Mouse (Mus musculus) macrophage (primary cell): ENCODE data around the gene Rad9b. TPM values are rescaled to one million over a fixed set of nuclear protein-coding genes. Genes with fewer than 3 reads are reported as not detected.

Experiments used
- H3K27ac ChIP-seq: fragments of 350-480 bp; formaldehyde crosslinking; 2 replicates; pipeline ENCODE4 v1.9.0; 2021
- H3K36me3 ChIP-seq: fragments of 350-480 bp; formaldehyde crosslinking; 2 replicates; pipeline ENCODE4 v1.9.0; 2021; ENCODE audit errors: inconsistent target
- H3K4me3 ChIP-seq: fragments of 350-480 bp; formaldehyde crosslinking; 2 replicates; pipeline ENCODE4 v1.9.0; 2021; ENCODE audit errors: inconsistent target
- H3K79me2 ChIP-seq: fragments of 350-480 bp; formaldehyde crosslinking; 2 replicates; pipeline ENCODE4 v1.9.0; 2021; ENCODE audit errors: inconsistent target
- WGBS: methylation state at CpG from one replicate; pipeline ENCODE4 v1.1.7; 2026; ENCODE audit warnings: inconsistent platforms; ENCODE audit not compliant: missing documents; 5-methylcytosine and 5-hydroxymethylcytosine counted together
- polyA plus RNA-seq: library from polyadenylated mRNA; stranded (reverse); fragments of 250-400 nt; gene quantifications from 3 replicates; pipeline ENCODE4 v1.2.4, GENCODE M21; 2018; ENCODE audit warnings: inconsistent platforms

Rad9b gene
- polyA plus RNA-seq, 1 experiment from 2014 or later: 0.77 TPM

- H3K36me3 ChIP-seq: peaks cover 29% of the 10 kb centered on the region
Measured at GRCm38 (mm10) chr5:122312346-122312745, 41.7 kb downstream of the Rad9b start.

GRCm38 (mm10) chr5:122311692-122312091 is 42.3 kb downstream of the Rad9b start:
- WGBS: 80% methylated on average over 6 of the region's 7 CpGs
- no peak overlapping the region for H3K27ac ChIP-seq
- no peak overlapping the region for H3K4me3 ChIP-seq
- H3K36me3 ChIP-seq: peaks cover 29% of the 10 kb centered on the region
- H3K79me2 ChIP-seq: peaks cover 44% of the 10 kb centered on the region; the same call in 1 of the 2 replicates

More at GRCm38 (mm10) chr5:122312346-122312745, 41.7 kb downstream of the Rad9b start:
- Histone ChIP-seq H3K4me3 (no peak overlapping the region), H3K79me2 (peaks cover 38% of the 10 kb centered on the region; the same call in 1 of the 2 replicates), H3K27ac (no peak overlapping the region)
- WGBS: 97% methylated on average over 4 of the region's 4 CpGs

GRCm38 (mm10) chr5:122310699-122311098 is 43.3 kb downstream of the Rad9b start:
- Histone ChIP-seq H3K79me2 (peaks cover 54% of the 10 kb centered on the region), H3K36me3 (peaks cover 29% of the 10 kb centered on the region), H3K27ac (no peak overlapping the region), H3K4me3 (no peak overlapping the region)
- 81% methylated on average over 7 of the region's 8 CpGs for WGBS

- H3K4me3 ChIP-seq: no peak overlapping the region
- H3K36me3 ChIP-seq: peaks cover 24% of the 10 kb centered on the region
- H3K79me2 ChIP-seq: peaks cover 71% of the 10 kb centered on the region
- 97% methylated on average over 3 of the region's 3 CpGs for WGBS
- H3K27ac ChIP-seq: no peak overlapping the region
Measured at GRCm38 (mm10) chr5:122306536-122306935, 47.5 kb downstream of the Rad9b start.

GRCm38 (mm10) chr5:122305472-122305871 is 48.6 kb downstream of the Rad9b start:
- H3K79me2 ChIP-seq: peaks cover 81% of the 10 kb centered on the region
- H3K36me3 ChIP-seq: peaks cover 16% of the 10 kb centered on the region
- H3K4me3 ChIP-seq: no peak overlapping the region
- WGBS: 92% methylated on average over 7 of the region's 7 CpGs
- no peak overlapping the region for H3K27ac ChIP-seq

- peaks cover 14% of the 10 kb centered on the region for H3K36me3 ChIP-seq
- WGBS: 54% methylated on average over 6 of the region's 6 CpGs
Measured at GRCm38 (mm10) chr5:122304541-122304940, 49.5 kb downstream of the Rad9b start.

GRCm38 (mm10) chr5:122303937-122304336 is 50.1 kb downstream of the Rad9b start:
- 93% methylated on average over 7 of the region's 7 CpGs for WGBS
- Histone ChIP-seq H3K27ac (no peak overlapping the region), H3K79me2 (peaks cover 96% of the 10 kb centered on the region), H3K36me3 (peaks cover 11% of the 10 kb centered on the region), H3K4me3 (no peak overlapping the region)

More at GRCm38 (mm10) chr5:122304541-122304940, 49.5 kb downstream of the Rad9b start:
- Histone ChIP-seq H3K4me3 (no peak overlapping the region), H3K27ac (no peak overlapping the region), H3K79me2 (peaks cover 90% of the 10 kb centered on the region)

GRCm38 (mm10) chr5:122302810-122303745 is 51.0 kb downstream of the Rad9b start:
- 62% methylated on average over 17 of the region's 17 CpGs for WGBS
- Histone ChIP-seq H3K36me3 (peaks cover 2% of the 10 kb centered on the region; the same call in 1 of the 2 replicates), H3K27ac (no peak overlapping the region), H3K4me3 (no peak overlapping the region), H3K79me2 (peaks cover 100% of the 10 kb centered on the region)

GRCm38 (mm10) chr5:122300071-122300518 is 53.9 kb downstream of the Rad9b start:
- H3K4me3 ChIP-seq: no peak overlapping the region
- no peaks in the 10 kb centered on the region for H3K36me3 ChIP-seq
- peaks cover 100% of the 10 kb centered on the region for H3K79me2 ChIP-seq
- WGBS: 97% methylated on average over 6 of the region's 6 CpGs
- no peak overlapping the region for H3K27ac ChIP-seq

- H3K4me3 ChIP-seq: no peak overlapping the region
- 86% methylated on average over 14 of the region's 14 CpGs for WGBS
- no peak overlapping the region for H3K27ac ChIP-seq
- peaks cover 100% of the 10 kb centered on the region for H3K79me2 ChIP-seq
- H3K36me3 ChIP-seq: no peaks in the 10 kb centered on the region
Measured at GRCm38 (mm10) chr5:122295113-122295935, 58.7 kb downstream of the Rad9b start.

GRCm38 (mm10) chr5:122294219-122294735 is 59.8 kb downstream of the Rad9b start:
- 87% methylated on average over 3 of the region's 3 CpGs for WGBS
- Histone ChIP-seq H3K79me2 (peaks cover 100% of the 10 kb centered on the region), H3K36me3 (no peaks in the 10 kb centered on the region), H3K4me3 (no peak overlapping the region), H3K27ac (no peak overlapping the region)

- Histone ChIP-seq H3K79me2 (peaks cover 100% of the 10 kb centered on the region), H3K27ac (no peak overlapping the region), H3K4me3 (no peak overlapping the region), H3K36me3 (no peaks in the 10 kb centered on the region)
- WGBS: 100% methylated on average over 6 of the region's 6 CpGs
Measured at GRCm38 (mm10) chr5:122293131-122293530, 60.9 kb downstream of the Rad9b start.

GRCm38 (mm10) chr5:122291553-122292339 is 62.3 kb downstream of the Rad9b start:
- H3K79me2 ChIP-seq: peaks cover 100% of the 10 kb centered on the region
- no peak overlapping the region for H3K27ac ChIP-seq
- WGBS: 63% methylated on average over 15 of the region's 17 CpGs
- no peak overlapping the region for H3K4me3 ChIP-seq
- no peaks in the 10 kb centered on the region for H3K36me3 ChIP-seq

GRCm38 (mm10) chr5:122291149-122291548 is 62.9 kb downstream of the Rad9b start:
- Histone ChIP-seq H3K27ac (no peak overlapping the region), H3K36me3 (no peaks in the 10 kb centered on the region), H3K4me3 (no peak overlapping the region), H3K79me2 (peaks cover 100% of the 10 kb centered on the region)
- WGBS: 89% methylated on average over 6 of the region's 6 CpGs
